Mouse (Mus musculus): ENCODE measurements around the gene Ankle1.
A peak's percentile ranks its signal among the peaks of the same experiment; 100 is the strongest.

Gene Ankle1

GRCm38 (mm10) chr8:71405401-71406098 is at the start of gene Ankle1:
Ankle1 (plus strand) TSS chr8:71406010.
- peak; percentile 96 for DNase-seq

GRCm38 (mm10) chr8:71358026-71358425 is 47.8 kb upstream of the Ankle1 start:
- no peak for DNase-seq

GRCm38 (mm10) chr8:71366771-71367528 is 38.9 kb upstream of the Ankle1 start, which contains the start of gene Use1:
Use1 (plus strand) TSS chr8:71366848.
- DNase-seq: peak; percentile 84

GRCm38 (mm10) chr8:71367529-71368176 is 38.2 kb upstream of the Ankle1 start:
- no peak for DNase-seq

- no peak for DNase-seq
Observed at GRCm38 (mm10) chr8:71368366-71368765, 37.4 kb upstream of the Ankle1 start.

- no peak for DNase-seq
Observed at GRCm38 (mm10) chr8:71369040-71369718, 36.6 kb upstream of the Ankle1 start.

GRCm38 (mm10) chr8:71370711-71371235 is 35.0 kb upstream of the Ankle1 start:
- no peak for DNase-seq

- peak; percentile 96 for DNase-seq
Observed at GRCm38 (mm10) chr8:71371236-71371848, 34.5 kb upstream of the Ankle1 start, which contains the start of gene Ocel1. Ocel1 (plus strand) TSS chr8:71371298.

GRCm38 (mm10) chr8:71372427-71372826 is 33.4 kb upstream of the Ankle1 start:
- DNase-seq: no peak

GRCm38 (mm10) chr8:71373000-71373399 is 32.8 kb upstream of the Ankle1 start:
- DNase-seq: no peak

GRCm38 (mm10) chr8:71374616-71375206 is 31.1 kb upstream of the Ankle1 start:
- DNase-seq: no peak

GRCm38 (mm10) chr8:71375581-71376422 is 30.0 kb upstream of the Ankle1 start:
- DNase-seq: peak; percentile 77

GRCm38 (mm10) chr8:71376423-71377030 is 29.3 kb upstream of the Ankle1 start:
- DNase-seq: no peak

GRCm38 (mm10) chr8:71379008-71379407 is 26.8 kb upstream of the Ankle1 start:
- no peak for DNase-seq

GRCm38 (mm10) chr8:71379512-71380075 is 26.2 kb upstream of the Ankle1 start:
- no peak for DNase-seq

GRCm38 (mm10) chr8:71380178-71381171 is 25.3 kb upstream of the Ankle1 start:
- no peak for DNase-seq

- DNase-seq: peak; percentile 66
Observed at GRCm38 (mm10) chr8:71381421-71381970, 24.3 kb upstream of the Ankle1 start, which contains the start of gene Nr2f6. Nr2f6 (minus strand) TSS chr8:71381960.
